Mouse (Mus musculus): ENCODE data around the gene Ccl27a.

GRCm38 (mm10) chr4:41754797-41755337 lies 19.2 kb downstream of the Ccl27a start, which contains the start of gene Galt:
- no peak for TF ChIP-seq CTCF (IDR thresholded peaks at IDR 0.05)
- no peak for TF ChIP-seq EP300 (IDR thresholded peaks at IDR 0.05)
